Mouse (Mus musculus): ENCODE data around the gene Zbtb17. TPM values are rescaled to one million over a fixed set of nuclear protein-coding genes. Genes with fewer than 3 reads are reported as not detected.

Zbtb17 gene
- polyA plus RNA-seq, 2 experiments from 2014 or later: 13.6 to 16.3 TPM

GRCm38 (mm10) chr4:141426796-141427745, 17.4 kb upstream of the Zbtb17 start:
- ATAC-seq: no peak

DNA sequence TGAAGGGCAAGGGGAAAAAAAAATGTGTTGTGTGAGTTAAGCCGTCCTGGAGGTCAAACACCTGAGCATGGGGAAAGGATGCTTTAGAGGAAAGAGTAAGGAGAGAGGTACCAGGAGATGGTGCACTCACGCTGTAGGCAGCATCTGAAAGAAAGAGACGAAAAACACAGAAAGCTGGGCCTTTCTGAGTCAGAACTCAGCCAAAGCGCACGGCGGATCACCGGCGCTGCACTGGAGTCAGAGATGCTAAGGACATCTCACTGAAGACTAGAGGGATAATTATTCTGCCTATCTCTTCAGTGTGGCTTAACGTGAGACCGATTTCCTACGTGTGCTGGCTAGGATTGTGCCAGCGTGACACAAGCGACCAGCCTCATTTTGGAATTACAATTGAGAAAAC, 16.5 kb upstream of the Zbtb17 start:
- ATAC-seq: no peak

DNA sequence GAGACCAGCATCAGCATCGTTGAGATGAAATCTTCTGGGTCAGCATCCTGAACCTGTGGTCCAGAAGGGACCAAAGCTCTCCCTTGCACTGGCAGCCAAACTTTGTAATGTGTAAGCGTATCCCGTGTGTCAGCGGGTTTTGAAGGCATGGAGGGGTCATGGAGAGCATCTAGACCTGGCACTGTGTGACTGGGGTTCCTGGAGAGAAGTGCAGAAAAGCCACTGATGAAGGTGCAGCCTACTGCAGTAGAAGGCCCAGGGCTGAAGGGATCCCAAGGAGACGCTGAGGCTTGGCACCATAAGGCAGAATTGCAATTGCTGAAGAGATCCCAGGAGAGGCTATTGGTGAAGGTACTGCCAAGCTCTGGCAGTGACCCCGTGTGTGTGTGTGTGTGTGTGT, 15.1 kb upstream of the Zbtb17 start:
- no peak for ATAC-seq

GRCm38 (mm10) chr4:141429847-141430246, 14.6 kb upstream of the Zbtb17 start:
- no peak for ATAC-seq

DNA sequence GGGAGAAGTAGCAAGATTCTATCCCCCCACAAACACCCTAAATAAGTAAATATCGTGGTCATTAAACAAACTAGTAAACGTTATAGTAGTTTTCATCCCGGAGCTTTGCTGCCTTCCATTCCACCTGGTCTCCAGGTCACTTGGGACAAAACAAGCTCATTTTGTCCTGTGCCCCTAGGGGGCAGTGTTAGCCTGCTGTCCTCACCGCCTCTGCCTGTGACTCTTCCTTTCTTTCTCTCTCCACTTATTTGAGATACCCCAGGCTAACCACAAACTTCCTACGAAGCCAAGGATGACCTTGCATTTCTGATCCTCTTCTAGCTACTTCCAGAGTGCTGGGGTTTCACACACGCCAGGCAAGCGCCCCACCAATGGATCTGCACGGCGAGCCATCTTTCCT, 13.5 kb upstream of the Zbtb17 start:
- peak; percentile 57 for ATAC-seq

GRCm38 (mm10) chr4:141432666-141433065, 11.8 kb upstream of the Zbtb17 start:
- ATAC-seq: no peak

DNA sequence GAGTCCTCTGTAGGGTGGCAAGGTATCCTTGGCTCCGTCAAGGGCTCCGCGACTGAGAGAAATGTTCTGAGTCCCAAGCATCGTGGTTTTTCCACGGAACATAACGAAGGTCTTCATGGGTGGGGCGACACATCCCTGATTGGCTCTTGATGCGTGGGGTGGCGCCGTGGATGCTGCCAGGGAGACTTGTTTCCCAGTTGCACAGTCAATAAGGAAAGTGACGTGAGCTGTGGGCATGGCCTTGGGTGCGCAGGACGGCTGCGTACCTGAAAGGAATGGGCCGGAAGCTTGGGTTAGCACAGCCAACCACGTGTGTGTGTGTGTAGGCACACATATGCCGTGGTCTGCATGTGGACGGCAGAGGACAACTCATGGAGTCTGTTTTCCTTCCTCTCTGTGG, 11.3 kb upstream of the Zbtb17 start:
- no peak for ATAC-seq

DNA sequence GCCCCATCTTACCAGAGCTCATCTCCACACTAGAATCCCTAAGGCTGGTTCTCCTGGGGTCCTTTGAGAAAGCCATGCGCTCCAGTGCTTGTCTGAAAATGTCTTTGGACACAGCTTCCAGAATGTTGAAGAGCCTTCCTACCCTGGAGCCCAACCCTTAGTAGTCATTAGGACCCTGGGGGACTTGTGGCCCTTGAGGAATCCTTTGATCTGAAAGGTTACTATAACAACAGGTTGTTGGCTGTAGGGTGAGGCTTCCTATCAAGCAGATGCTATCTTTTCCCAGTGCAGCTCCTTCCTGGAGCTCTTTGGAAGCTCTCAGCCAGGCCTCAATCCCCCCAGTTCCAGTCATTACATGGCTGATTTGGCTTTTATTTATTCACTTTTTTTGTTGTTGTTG, 8.5 kb upstream of the Zbtb17 start, which contains the start of gene Srarp:
Gene Srarp (minus strand): TSS at position 132 of the 400 bp plus-strand sequence.
- no peak for ATAC-seq

DNA sequence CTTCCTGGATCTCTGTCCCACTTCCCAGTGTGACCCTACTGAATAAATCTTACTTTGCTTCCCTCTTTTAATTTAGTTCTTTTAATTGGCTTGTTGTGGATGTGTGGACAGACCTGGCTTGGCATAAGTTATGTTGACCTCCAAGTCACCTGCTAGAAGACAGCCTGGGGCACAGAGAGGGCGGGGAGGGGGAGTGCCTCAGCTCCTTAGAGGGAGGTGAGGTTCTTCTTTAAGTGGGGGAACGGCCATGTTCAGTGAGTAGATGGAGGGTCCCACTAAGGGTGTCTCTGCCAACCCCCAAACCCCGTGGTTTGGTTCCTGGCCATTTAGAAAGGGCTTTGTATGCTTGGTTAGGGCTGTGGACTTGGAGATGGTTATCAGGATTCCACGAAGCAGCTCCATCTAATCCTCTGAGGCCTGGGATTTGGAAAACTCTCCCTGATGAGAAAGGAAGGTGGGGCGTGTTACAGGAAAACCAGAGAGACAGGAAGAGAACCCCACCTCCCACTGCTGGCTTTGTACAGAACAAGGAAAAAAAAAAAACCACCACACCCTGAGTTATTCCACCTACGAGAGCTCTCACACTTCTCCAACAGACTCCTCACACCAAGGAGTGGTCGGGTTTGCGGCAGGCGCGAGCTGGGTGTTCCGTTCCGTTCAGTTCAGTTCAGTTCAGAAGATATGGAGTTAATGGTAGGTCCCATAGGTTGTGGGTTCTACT, 5.2 kb upstream of the Zbtb17 start:
- no peak for ATAC-seq

- no peak for ATAC-seq
Observed at GRCm38 (mm10) chr4:141440877-141441276, 3.6 kb upstream of the Zbtb17 start.

- no peak for ATAC-seq
Observed at GRCm38 (mm10) chr4:141443641-141444429, 619 bp upstream of the Zbtb17 start.

DNA sequence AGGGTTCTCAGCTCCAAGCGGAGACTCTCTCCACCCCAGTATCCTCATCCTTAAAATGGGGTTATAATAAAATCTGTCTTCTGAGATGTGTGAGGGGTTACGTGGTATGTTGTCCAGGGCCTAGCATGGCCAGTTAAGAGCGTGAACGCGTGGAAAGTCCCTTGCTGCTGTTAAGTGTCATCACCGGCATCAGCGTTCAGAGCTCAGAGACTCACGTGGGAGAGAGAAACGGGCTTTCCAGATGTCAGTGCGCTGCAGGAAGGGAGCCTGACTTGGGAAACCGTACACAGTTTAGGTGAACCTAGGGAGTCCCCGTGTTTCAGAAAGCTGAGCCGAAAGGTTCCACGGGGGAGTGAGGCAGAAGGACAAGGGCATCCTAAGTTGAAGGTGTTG, 870 bp downstream of the Zbtb17 start:
- ATAC-seq: peak; percentile 58

GRCm38 (mm10) chr4:141446211-141446610, 1.8 kb downstream of the Zbtb17 start:
- ATAC-seq: no peak

DNA sequence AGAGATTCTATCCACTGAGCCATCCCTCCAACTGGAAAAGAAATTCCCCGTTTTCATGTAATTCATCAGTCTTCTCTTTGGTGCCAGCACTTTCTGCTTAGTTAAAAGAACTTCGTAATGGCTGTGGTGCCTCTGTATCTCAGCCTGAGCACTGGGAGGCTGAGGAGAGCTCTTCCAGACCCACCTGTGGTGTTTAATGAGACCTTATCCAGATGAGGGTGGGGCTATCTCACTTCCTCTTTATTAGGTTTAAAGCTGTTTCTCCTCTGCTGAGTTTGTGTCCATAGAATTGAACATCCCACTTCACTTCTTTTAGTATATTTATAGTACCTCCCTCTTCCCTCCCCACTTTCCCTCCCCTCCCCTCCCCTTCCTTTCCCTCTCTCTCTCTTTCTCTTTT, 6.8 kb downstream of the Zbtb17 start:
- ATAC-seq: no peak

- no peak for ATAC-seq
Observed at GRCm38 (mm10) chr4:141451916-141452450, 7.5 kb downstream of the Zbtb17 start.

DNA sequence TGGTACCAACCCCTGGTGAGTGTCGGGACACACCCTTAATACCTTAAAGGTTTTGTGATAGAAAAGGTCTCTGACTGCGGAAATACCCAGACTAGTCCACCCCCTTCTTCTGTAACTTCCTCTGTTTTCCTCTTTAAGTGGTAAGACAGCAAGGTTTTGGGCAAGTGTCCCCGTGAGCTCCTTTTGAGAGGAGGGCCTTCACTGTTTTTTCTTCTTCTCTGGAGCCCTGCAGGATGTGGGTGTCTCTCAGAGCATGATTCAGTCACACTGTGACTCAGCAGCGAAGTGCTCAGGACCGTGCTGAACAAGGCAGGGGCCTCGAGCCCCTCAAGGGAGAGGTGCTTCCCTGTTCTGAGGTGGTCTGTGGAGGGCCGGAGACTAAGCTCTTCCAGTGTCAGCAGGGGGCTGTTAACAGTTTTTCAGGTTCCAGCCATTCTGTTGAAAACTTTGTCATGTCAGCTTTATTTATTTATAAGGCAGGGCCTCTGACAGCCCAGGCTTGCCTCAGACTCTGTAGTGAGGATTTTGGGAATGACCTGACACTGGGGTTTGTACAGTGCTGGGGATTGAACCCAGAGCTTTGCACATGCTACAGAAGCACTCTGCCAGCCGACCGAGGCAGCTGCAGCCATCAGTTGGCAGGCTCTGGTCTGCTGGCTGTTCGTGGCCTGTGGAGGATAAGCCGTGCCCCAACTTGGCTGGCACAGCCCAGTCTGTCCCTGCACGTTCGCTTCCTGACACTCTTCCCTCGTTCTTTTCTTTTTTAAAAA, 10.3 kb downstream of the Zbtb17 start:
- ATAC-seq: peak; percentile 97

- no peak for ATAC-seq
Observed at GRCm38 (mm10) chr4:141455526-141455925, 11.1 kb downstream of the Zbtb17 start.

DNA sequence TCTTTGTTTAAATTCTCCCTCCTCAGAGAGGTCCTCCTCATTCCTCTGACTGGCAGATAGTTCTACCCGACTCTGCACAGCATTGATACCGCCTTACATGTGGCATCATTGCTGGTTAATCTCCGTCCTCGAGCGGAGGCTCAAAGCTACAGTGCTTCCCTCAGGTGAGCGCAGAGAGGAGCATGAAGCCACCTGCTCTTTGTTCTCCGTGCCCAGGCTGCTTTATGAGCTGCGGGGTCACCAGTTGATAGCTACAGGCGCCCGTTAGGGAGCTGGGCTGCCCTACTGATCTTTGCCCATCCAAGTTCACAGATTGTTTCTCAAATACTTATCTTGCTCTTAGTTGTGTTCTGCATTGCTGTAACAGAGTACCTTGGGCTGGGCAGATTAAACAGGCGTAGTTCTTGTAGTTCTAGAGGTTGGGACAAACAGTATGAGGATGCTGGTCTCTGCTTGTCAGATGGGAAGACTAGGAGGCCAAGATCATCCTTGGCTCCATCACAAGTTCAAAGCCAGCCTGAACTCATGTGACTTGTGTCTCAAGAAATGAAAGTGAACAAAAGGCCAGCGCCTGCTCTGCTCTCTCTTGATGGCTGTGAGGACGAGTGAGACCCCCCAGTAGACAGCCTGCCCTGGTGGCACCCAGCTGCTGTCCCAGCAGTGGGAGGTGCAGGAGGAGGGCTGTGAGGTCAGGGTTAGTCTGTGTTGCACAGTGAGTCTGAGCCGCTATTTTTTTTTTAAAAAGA, 11.9 kb downstream of the Zbtb17 start:
- no peak for ATAC-seq

DNA sequence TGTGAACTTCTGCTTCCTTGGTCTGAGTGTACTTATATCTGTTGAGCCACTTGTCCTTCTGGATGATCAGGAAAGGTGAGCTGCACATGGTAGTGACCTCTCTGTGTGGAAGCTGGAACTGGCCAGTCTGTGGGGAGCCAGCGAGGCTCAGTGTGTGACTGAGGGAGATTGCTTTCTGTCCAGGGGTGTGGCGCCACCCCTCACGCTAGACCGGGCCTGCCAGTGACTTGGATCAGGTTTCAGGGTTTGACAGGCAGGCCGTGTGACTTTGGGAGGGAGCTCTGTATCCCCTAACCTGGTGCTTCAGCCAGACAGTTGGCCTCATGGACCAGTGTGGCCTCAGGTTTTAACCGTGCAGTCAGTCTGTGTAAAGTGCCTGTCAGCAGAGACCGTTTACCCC, 13.8 kb downstream of the Zbtb17 start:
- no peak for ATAC-seq

DNA sequence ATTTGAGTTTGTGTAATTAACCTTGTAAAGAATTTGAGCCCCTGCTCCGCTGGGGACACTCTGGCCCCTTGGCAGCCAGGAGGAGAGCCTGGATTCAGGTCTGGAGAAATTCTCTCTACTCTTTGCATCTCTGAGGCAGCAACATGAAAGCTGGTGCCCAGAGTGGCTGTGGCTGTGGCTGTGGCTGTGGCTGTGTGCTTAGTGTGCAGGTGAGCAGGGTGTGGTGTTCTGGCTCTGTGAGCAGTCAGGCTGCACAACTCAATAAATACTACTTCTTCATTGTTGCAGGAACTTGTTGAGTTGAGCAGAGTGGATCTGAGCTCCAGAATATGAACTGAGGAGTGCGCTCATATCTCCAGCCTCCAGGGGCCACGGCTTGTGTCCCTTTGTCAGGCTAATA, 14.4 kb downstream of the Zbtb17 start:
- no peak for ATAC-seq

- no peak for ATAC-seq
Observed at GRCm38 (mm10) chr4:141459766-141460165, 15.3 kb downstream of the Zbtb17 start.
